ENCODE assay signal across 14 mouse cellular contexts in genomic region chr11:62813970-62814624, GRCm38 (mm10). TPM values are rescaled to one million over a fixed set of nuclear protein-coding genes. Genes with fewer than 3 reads are reported as not detected.
DNase-seq lines count a peak whose midpoint lies in the region; ATAC-seq and TF ChIP-seq lines count a peak whose summit lies in the region.
"Had no signal": no experiment of that assay in that cellular context is flagged by ENCODE, and none has a peak within 500 bp of the region (broad histone marks: within the 10 kb centered on the region; RNA-seq: fewer than 3 reads in every experiment).

No protein-coding gene starts in this region.

- H3K27ac ChIP-seq in intestine, postnatal 0 days (ENCODE audit: low read depth, low read length) = no peak overlapping the region
- peak overlapping the region; percentile 61 for H3K27ac ChIP-seq in lung, embryonic 15.5 days
- no peak overlapping the region for H3K27ac ChIP-seq in stomach, postnatal 0 days (replicated peaks)
- H3K27ac ChIP-seq: embryonic facial prominence, embryonic 10.5 days; hindbrain, embryonic 15.5 days; liver, embryonic 12.5 days; midbrain, embryonic 10.5 days had no signal

- no peaks in the 10 kb centered on the region for H3K4me1 ChIP-seq in intestine, postnatal 0 days (replicated peaks; ENCODE audit: control insufficient read depth, insufficient read depth, low read length)
- peaks cover 24% of the 10 kb centered on the region for H3K4me1 ChIP-seq in lung, embryonic 15.5 days
- no peaks in the 10 kb centered on the region for H3K4me1 ChIP-seq in stomach, postnatal 0 days (replicated peaks; ENCODE audit: control insufficient read depth, insufficient read depth)
- H3K4me1 ChIP-seq: hindbrain, embryonic 15.5 days; midbrain, embryonic 10.5 days had no signal

- peak; percentile 67 for ATAC-seq in intestine, postnatal 0 days
- peak; percentile 79 for ATAC-seq in lung, embryonic 15.5 days (ENCODE audit: borderline replicate concordance, extremely low read depth, low FRiP score, low TSS enrichment)
- ATAC-seq in stomach, postnatal 0 days (ENCODE audit: low FRiP score, low TSS enrichment) = peak; percentile 92
- ATAC-seq: liver, embryonic 12.5 days had no signal

- no peak for TF ChIP-seq EP300 in stomach, postnatal 0 days (optimal IDR thresholded peaks at IDR 0.05)

- peak; percentile 27 to 63 for DNase-seq in urinary bladder, adult 18-20 months (ENCODE audit: low spot score in 2 of 2)
- DNase-seq in urinary bladder, postnatal 10 days (ENCODE audit: low spot score) = no peak
- DNase-seq in stomach, postnatal 0 days (ENCODE audit: low spot score) = peak; percentile 69
- DNase-seq in adrenal gland, postnatal 10 days = no peak
- DNase-seq in thymus, postnatal 25 days = no peak
- DNase-seq in right cerebral cortex, postnatal 4 days = no peak
- DNase-seq: adrenal gland, adult 2 months had no signal

- no peaks in the 10 kb centered on the region for H3K27me3 ChIP-seq in intestine, postnatal 0 days (replicated peaks; ENCODE audit: control insufficient read depth, insufficient read depth, low read length)
- no peaks in the 10 kb centered on the region for H3K27me3 ChIP-seq in lung, embryonic 15.5 days
- no peaks in the 10 kb centered on the region for H3K27me3 ChIP-seq in stomach, postnatal 0 days (ENCODE audit: control insufficient read depth, insufficient read depth, low read length)
- H3K27me3 ChIP-seq: hindbrain, embryonic 15.5 days had no signal

- no peak overlapping the region for H3K4me2 ChIP-seq in intestine, postnatal 0 days (replicated peaks; ENCODE audit: low read depth)
- no peak overlapping the region for H3K4me2 ChIP-seq in lung, embryonic 15.5 days
- no peak overlapping the region for H3K4me2 ChIP-seq in stomach, postnatal 0 days (replicated peaks; ENCODE audit: low read depth)
- H3K4me2 ChIP-seq: hindbrain, embryonic 15.5 days; liver, embryonic 12.5 days had no signal

- H3K9ac ChIP-seq in intestine, postnatal 0 days (ENCODE audit: low read depth, low read length) = no peak overlapping the region
- no peak overlapping the region for H3K9ac ChIP-seq in lung, embryonic 15.5 days
- no peak overlapping the region for H3K9ac ChIP-seq in stomach, postnatal 0 days (ENCODE audit: low read length)
- H3K9ac ChIP-seq: hindbrain, embryonic 15.5 days; liver, embryonic 12.5 days had no signal

- WGBS in intestine, postnatal 0 days = 45% methylated on average over 6 of the region's 6 CpGs
- WGBS in lung, embryonic 15.5 days = 35% methylated on average over 6 of the region's 6 CpGs
- WGBS in stomach, postnatal 0 days = 51% methylated on average over 6 of the region's 6 CpGs

- no peaks in the 10 kb centered on the region for H3K9me3 ChIP-seq in intestine, postnatal 0 days (ENCODE audit: control insufficient read depth)
- H3K9me3 ChIP-seq in lung, embryonic 15.5 days = no peaks in the 10 kb centered on the region
- no peaks in the 10 kb centered on the region for H3K9me3 ChIP-seq in stomach, postnatal 0 days (ENCODE audit: control insufficient read depth, low read length)
- H3K9me3 ChIP-seq: embryonic facial prominence, embryonic 10.5 days; hindbrain, embryonic 15.5 days; liver, embryonic 12.5 days; midbrain, embryonic 10.5 days had no signal

- H3K36me3 ChIP-seq in intestine, postnatal 0 days (ENCODE audit: control insufficient read depth, insufficient read depth) = no peaks in the 10 kb centered on the region
- no peaks in the 10 kb centered on the region for H3K36me3 ChIP-seq in lung, embryonic 15.5 days
- H3K36me3 ChIP-seq in stomach, postnatal 0 days (ENCODE audit: control insufficient read depth, insufficient read depth, low read length) = no peaks in the 10 kb centered on the region
- H3K36me3 ChIP-seq: embryonic facial prominence, embryonic 10.5 days; hindbrain, embryonic 15.5 days; liver, embryonic 12.5 days; midbrain, embryonic 10.5 days had no signal

- no peak overlapping the region for H3K4me3 ChIP-seq in intestine, postnatal 0 days (ENCODE audit: low read depth, low read length)
- no peak overlapping the region for H3K4me3 ChIP-seq in lung, embryonic 15.5 days
- no peak overlapping the region for H3K4me3 ChIP-seq in stomach, postnatal 0 days (ENCODE audit: low read depth, low read length)
- H3K4me3 ChIP-seq: embryonic facial prominence, embryonic 10.5 days; hindbrain, embryonic 15.5 days; liver, embryonic 12.5 days; midbrain, embryonic 10.5 days; myocyte had no signal

- no peak for TF ChIP-seq CTCF in intestine, postnatal 0 days (IDR thresholded peaks at IDR 0.05; ENCODE audit: low read depth)
- TF ChIP-seq CTCF in stomach, postnatal 0 days (IDR thresholded peaks at IDR 0.05; ENCODE audit: low read depth) = no peak

RNA-seq across cellular contexts. Expression of gene Trim16, which starts 5.9 kb away (rescaled TPM):
- polyA plus RNA-seq in intestine, postnatal 0 days (2015; fragmentation: Nextera tagmentation; extraction: Ambion mirVana) = 10.8 and 11.5 TPM in 2 replicates
- polyA plus RNA-seq in lung, embryonic 15.5 days (2015; fragmentation: Nextera tagmentation; extraction: Ambion mirVana) = 20.2 and 23.6 TPM in 2 replicates
- 23.4 and 25.0 TPM in 2 replicates for polyA plus RNA-seq in stomach, postnatal 0 days (2015; fragmentation: Nextera tagmentation; extraction: Ambion mirVana)
- 10 to 100 TPM; 14.9 to 19.1 TPM for total RNA-seq in adrenal gland, postnatal 10 days (2021)

RNA-seq across cellular contexts. Expression of gene Zfp286, which starts 24.8 kb away (rescaled TPM):
- 4.2 and 4.3 TPM in 2 replicates for polyA plus RNA-seq in intestine, postnatal 0 days (2015; fragmentation: Nextera tagmentation; extraction: Ambion mirVana)
- polyA plus RNA-seq in lung, embryonic 15.5 days (2015; fragmentation: Nextera tagmentation; extraction: Ambion mirVana) = 16.6 and 16.7 TPM in 2 replicates
- 4.6 and 5.5 TPM in 2 replicates for polyA plus RNA-seq in stomach, postnatal 0 days (2015; fragmentation: Nextera tagmentation; extraction: Ambion mirVana)
- 1 to 10 TPM; 3.4 to 5.2 TPM for total RNA-seq in adrenal gland, postnatal 10 days (2021)
- polyA plus RNA-seq: myocyte had no signal

RNA-seq across cellular contexts. Expression of gene Fbxw10, which starts 32.8 kb away (rescaled TPM):
- 0.14 and 0.17 TPM in 2 replicates for polyA plus RNA-seq in intestine, postnatal 0 days (2015; fragmentation: Nextera tagmentation; extraction: Ambion mirVana)
- 0.38 and 0.49 TPM in 2 replicates for polyA plus RNA-seq in lung, embryonic 15.5 days (2015; fragmentation: Nextera tagmentation; extraction: Ambion mirVana)
- 0.47 TPM in 2 replicates for polyA plus RNA-seq in stomach, postnatal 0 days (2015; fragmentation: Nextera tagmentation; extraction: Ambion mirVana)
- total RNA-seq in adrenal gland, postnatal 10 days (2021) = under 1 TPM; 0.94 to 0.99 TPM
- polyA plus RNA-seq: adrenal gland, adult 2 months; myocyte had no signal

Comparison
In these comparisons a context has a peak if more than half of its experiments do, and no peak if none do; other contexts are left out.
1. DNase-seq: peak in urinary bladder, adult 18-20 months (2 of 2) and stomach, postnatal 0 days (single experiment); none in urinary bladder, postnatal 10 days (single experiment), adrenal gland, postnatal 10 days (single experiment), thymus, postnatal 25 days (single experiment) and right cerebral cortex, postnatal 4 days (single experiment).
2. Peak in every context shown above with its lines, with median percentiles within 50 percentile points of each other: ATAC-seq.